Mouse (Mus musculus) ovary, postnatal 36 days (tissue): Measurements from ENCODE around the gene Hist2h2be.
A peak's percentile ranks its signal among the peaks of the same experiment; 100 is the strongest.
"Not testable (repeated sequence)": the region's sequence is repeated elsewhere in the genome, so short reads cannot be mapped to it uniquely, and the experiment has no call there.

ENCODE experiments used
- DNase-seq: peaks from one replicate; pipeline ENCODE4 v3.0.0; 2022; ENCODE audit warnings: low spot score, mixed read lengths

The Hist2h2be gene

GRCm38 (mm10) chr3:96198601-96199251 is 22.2 kb upstream of the Hist2h2be start:
- DNase-seq = not testable (repeated sequence)

- DNase-seq = no peak
These were observed 21.2 kb upstream of the Hist2h2be start for GRCm38 (mm10) chr3:96199731-96200130.

- no peak for DNase-seq
These were observed 13.1 kb upstream of the Hist2h2be start for GRCm38 (mm10) chr3:96207819-96208218.

GRCm38 (mm10) chr3:96209242-96209641 is 11.7 kb upstream of the Hist2h2be start:
- DNase-seq = peak; percentile 41

- DNase-seq = no peak
These were observed 1.7 kb upstream of the Hist2h2be start for GRCm38 (mm10) chr3:96219191-96219641.

GRCm38 (mm10) chr3:96219661-96220130 is 1.2 kb upstream of the Hist2h2be start, which contains the start of the genes Bola1 and Hist2h2ab:
TSS of gene Bola1 (minus strand) at chr3:96219709.
TSS of gene Hist2h2ab (plus strand) at chr3:96219865.
- DNase-seq = peak; percentile 79

GRCm38 (mm10) chr3:96220131-96220764 is 671 bp upstream of the Hist2h2be start:
- not testable (repeated sequence) for DNase-seq

GRCm38 (mm10) chr3:96221640-96222038 is 720 bp downstream of the Hist2h2be start:
- DNase-seq = peak; percentile 28

- DNase-seq = no peak
These were observed 1.9 kb downstream of the Hist2h2be start for GRCm38 (mm10) chr3:96222774-96223173.

- DNase-seq = no peak
These were observed 4.5 kb downstream of the Hist2h2be start for GRCm38 (mm10) chr3:96225421-96225820.

GRCm38 (mm10) chr3:96226695-96227648 is 6.1 kb downstream of the Hist2h2be start:
- no peak for DNase-seq

- DNase-seq = no peak
These were observed 7.9 kb downstream of the Hist2h2be start for GRCm38 (mm10) chr3:96228828-96229227.

GRCm38 (mm10) chr3:96230404-96230803 is 9.5 kb downstream of the Hist2h2be start:
- no peak for DNase-seq

GRCm38 (mm10) chr3:96230910-96231757 is 10.2 kb downstream of the Hist2h2be start:
- no peak for DNase-seq

GRCm38 (mm10) chr3:96231758-96232120 is 10.8 kb downstream of the Hist2h2be start:
- no peak for DNase-seq

GRCm38 (mm10) chr3:96234914-96235313 is 14.0 kb downstream of the Hist2h2be start:
- DNase-seq = no peak

- DNase-seq = no peak
These were observed 14.9 kb downstream of the Hist2h2be start for GRCm38 (mm10) chr3:96235836-96236235.

GRCm38 (mm10) chr3:96236834-96237334 is 16.0 kb downstream of the Hist2h2be start:
- no peak for DNase-seq

- no peak for DNase-seq
These were observed 16.5 kb downstream of the Hist2h2be start for GRCm38 (mm10) chr3:96237335-96237903.

GRCm38 (mm10) chr3:96237904-96238511 is 17.1 kb downstream of the Hist2h2be start:
- DNase-seq = no peak
